Mouse (Mus musculus): ENCODE measurements around the gene Fibp. TPM values are rescaled to one million over a fixed set of nuclear protein-coding genes. Genes with fewer than 3 reads are reported as not detected.

The Fibp gene
- polyA plus RNA-seq (2012; rRNA removed): 180 and 186 TPM in 2 replicates

DNA sequence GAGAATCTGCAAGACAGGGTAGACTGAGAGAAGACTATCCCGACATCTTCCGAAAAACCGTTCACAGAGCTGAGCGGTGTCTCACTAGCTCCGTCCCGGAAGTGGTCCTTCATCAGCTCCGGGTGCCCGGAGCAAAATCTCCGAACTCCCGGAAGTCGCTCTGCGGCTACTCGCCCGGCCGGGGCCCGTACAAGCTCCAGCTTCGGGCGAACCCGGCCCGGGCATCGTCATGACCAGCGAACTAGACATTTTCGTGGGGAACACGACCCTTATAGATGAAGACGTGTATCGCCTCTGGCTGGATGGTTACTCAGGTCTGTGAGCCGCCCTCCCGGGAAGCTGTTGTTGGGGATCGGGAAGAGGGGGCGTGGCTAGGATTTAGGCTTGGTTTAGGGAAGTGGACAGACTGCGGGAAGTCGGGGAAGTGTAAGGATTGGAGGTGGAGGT lies at the start of gene Fibp:
TSS of gene Fibp (plus strand) at position 151 of the 447 bp plus-strand sequence.

DNA sequence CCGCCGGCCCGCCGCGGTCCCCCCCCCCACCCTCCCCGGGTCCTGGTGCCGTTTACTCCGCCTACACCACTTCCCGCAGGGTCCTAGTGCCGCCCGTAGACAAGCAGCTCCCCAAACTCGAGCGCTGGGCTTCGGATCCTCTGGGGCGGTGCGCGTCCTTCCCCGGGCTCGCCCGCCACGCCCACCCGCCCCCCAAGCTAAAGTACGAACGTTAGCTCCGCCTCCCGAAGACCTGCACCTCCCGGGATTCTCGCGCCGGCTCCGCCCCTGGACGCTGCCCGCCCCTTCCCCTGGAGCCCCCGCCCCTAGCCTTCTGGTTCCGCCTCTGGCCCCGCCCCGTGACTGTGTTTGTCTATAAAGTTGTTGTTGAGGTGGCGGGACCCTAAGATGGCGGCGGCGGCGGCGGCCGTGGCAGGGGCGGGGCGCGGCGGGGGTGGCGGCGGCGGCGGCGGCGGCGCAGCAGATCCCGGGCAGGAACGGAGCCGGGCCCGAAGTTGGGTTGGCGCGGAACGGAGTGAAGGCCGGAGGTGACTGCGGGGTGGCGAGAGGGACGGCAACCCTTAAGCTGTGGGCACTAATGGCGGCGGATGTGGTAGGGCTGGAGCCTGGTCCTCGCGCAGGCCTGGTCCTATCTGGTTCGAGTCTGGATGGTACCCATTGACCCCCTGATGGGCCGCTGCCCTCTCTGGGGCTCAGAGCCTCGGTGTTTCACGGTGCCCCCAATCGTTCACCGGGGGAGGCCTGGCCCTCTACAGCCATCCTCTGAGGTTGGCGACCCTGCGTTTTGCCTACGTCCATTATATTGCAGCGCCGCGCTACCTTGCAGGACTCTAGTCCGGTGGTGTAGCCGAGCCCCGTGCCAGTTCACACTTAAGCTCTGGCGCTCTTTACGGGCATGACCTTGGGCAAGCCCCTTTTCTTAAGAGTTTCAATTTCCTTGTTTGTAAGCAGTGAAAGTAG lies 35.4 kb upstream of the Fibp start, which contains the start of the genes Drap1 and AI837181:
TSS of gene Drap1 (minus strand) at position 198 of the 960 bp plus-strand sequence.
TSS of gene AI837181 (plus strand) at position 363 of the 960 bp plus-strand sequence.

GRCm38 (mm10) chr19:5447515-5448353 lies 12.7 kb upstream of the Fibp start, which contains the start of gene Fosl1:
Gene Fosl1 (plus strand): TSS chr19:5447547.

GRCm38 (mm10) chr19:5457746-5458442 lies 2.5 kb upstream of the Fibp start, which contains the start of gene Ccdc85b:
Gene Ccdc85b (minus strand): TSS chr19:5457894.

GRCm38 (mm10) chr19:5468374-5468773 lies 8.0 kb downstream of the Fibp start, which contains the start of gene Ctsw:
Gene Ctsw (minus strand): TSS chr19:5468507.

DNA sequence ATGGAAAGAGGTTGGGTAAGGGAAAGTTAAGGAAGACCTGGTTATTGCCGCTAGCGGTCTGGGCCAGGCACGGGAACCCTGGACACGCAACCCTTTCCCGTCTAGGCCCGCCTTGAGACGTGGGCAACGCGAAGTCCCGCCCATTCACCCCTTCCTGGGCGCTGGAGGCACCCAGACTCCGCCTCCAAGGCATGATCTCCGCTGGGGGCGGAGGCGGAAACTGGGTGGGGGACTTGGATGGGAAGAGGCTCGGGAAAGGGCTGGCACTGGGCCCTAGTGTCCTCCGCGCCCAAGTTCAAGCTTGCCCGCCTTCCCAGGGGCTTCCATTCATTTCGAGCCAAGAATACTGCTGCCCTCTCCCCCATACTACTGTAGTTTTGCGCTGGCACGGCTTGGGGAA lies 13.3 kb downstream of the Fibp start, which contains the start of gene Efemp2:
TSS of gene Efemp2 (plus strand) at position 235 of the 400 bp plus-strand sequence.

GRCm38 (mm10) chr19:5487768-5488550 lies 27.5 kb downstream of the Fibp start, which contains the start of gene Mus81:
Gene Mus81 (minus strand): TSS chr19:5488402.

GRCm38 (mm10) chr19:5490313-5490897 lies 30.0 kb downstream of the Fibp start, which contains the start of gene Cfl1:
Gene Cfl1 (plus strand): TSS chr19:5490455.

DNA sequence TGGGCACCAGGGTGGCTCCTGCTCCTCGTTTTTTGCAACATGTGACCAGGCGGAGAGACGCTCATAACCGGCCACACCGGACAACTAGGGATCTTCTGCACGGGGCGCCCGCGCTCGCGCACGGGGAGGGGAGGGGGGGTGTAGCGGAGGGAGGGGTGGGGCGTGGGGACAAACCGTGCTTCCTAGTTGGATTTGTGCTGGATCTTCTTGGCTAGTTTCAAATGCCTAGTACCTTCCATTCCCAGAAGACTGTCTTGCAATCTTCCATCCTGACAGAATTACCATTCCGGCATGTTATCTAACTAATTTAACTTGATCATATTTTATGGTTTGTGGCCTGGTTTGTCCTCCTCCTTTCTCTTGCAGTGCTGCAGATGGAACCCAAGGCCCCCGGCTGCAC lies 43.3 kb downstream of the Fibp start, which contains the start of gene 1700020D05Rik:
TSS of gene 1700020D05Rik (minus strand) at position 101 of the 400 bp plus-strand sequence.

DNA sequence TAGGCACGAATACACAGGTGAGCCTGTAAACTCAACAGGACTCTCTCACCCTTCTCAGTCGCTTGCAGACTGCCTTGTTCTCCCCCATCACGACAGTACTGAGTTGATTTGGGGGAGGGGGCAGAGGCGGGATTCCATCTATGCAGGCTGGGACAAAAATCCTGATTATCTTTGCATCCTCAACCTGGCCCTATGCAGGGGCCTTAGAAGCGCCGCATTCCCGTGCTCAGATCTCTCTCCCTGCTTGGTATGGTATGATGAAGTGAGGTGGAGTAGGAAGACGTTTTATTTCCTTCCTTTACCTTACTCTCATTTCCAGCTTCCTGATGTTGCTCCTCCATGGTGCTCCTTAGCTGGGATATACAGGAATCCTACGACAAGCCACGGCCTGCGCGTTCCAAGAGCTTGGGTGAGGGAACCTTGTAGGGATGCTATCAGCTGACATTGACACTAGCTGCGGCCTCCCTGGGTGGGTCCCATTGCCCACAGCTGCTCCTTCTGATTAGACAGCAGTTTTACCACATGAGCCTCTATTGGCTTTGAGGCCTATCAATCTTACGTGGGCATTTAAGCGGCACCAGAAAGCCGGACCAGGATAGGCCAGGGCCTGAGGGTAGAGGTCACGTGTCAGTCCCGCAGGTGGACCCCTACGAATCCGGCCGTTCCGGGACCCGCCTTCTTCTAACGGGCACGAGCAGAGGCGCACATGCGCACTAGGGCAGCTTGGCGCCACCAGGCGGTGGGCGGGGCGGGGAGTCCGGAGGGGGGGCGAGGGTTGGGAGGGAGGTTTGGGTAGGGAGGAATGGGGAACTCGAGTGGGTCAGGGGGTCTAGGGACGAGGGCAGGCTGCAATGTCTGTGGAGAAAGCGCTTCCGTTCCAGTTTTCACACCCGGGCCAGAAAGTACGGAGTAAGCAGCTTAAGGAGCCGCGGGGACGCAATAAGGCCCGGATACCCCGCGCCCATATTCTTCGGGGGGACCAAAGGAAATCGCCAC lies 49.9 kb downstream of the Fibp start, which contains the start of gene Snx32:
TSS of gene Snx32 (minus strand) at position 508 of the 996 bp plus-strand sequence.

Other genes with a start within 250 kb of the Fibp start
- 50.6 and 57.1 TPM in 2 replicates for gene Pacs1, start 187.5 kb upstream of the Fibp start, polyA plus RNA-seq (2012; rRNA removed)
- gene Sf3b2, start 165.2 kb upstream of the Fibp start, polyA plus RNA-seq (2012; rRNA removed): 142 and 151 TPM in 2 replicates
- 38.8 and 47.3 TPM in 2 replicates for gene Gal3st3, start 162.3 kb upstream of the Fibp start, polyA plus RNA-seq (2012; rRNA removed)
- not detected in 2 replicates for gene Catsper1, start 124.9 kb upstream of the Fibp start, polyA plus RNA-seq (2012; rRNA removed)
- 4.0 and 5.6 TPM in 2 replicates for gene Cst6, start 111.0 kb upstream of the Fibp start, polyA plus RNA-seq (2012; rRNA removed)
- 28.7 and 30.5 TPM in 2 replicates for gene Eif1ad, start 93.9 kb upstream of the Fibp start, polyA plus RNA-seq (2012; rRNA removed)
- 233 and 237 TPM in 2 replicates for gene Banf1, start 93.4 kb upstream of the Fibp start, polyA plus RNA-seq (2012; rRNA removed)
- 49.1 and 51.8 TPM in 2 replicates for gene Sart1, start 71.9 kb upstream of the Fibp start, polyA plus RNA-seq (2012; rRNA removed)
- gene Tsga10ip, start 58.1 kb upstream of the Fibp start, polyA plus RNA-seq (2012; rRNA removed): not detected in 2 replicates
- gene Drap1, start 35.6 kb upstream of the Fibp start, polyA plus RNA-seq (2012; rRNA removed): 280 and 282 TPM in 2 replicates
- 73.3 and 80.7 TPM in 2 replicates for gene AI837181, start 35.5 kb upstream of the Fibp start, polyA plus RNA-seq (2012; rRNA removed)
- gene Fosl1, start 13.1 kb upstream of the Fibp start, polyA plus RNA-seq (2012; rRNA removed): 0.04 and 0.43 TPM in 2 replicates
- gene Ccdc85b, start 2.7 kb upstream of the Fibp start, polyA plus RNA-seq (2012; rRNA removed): 13.9 and 14.0 TPM in 2 replicates
- gene Ctsw, start 7.9 kb downstream of the Fibp start, polyA plus RNA-seq (2012; rRNA removed): 1.4 and 2.1 TPM in 2 replicates
- gene Efemp2, start 13.3 kb downstream of the Fibp start, polyA plus RNA-seq (2012; rRNA removed): 44.4 and 44.9 TPM in 2 replicates
- gene Mus81, start 27.8 kb downstream of the Fibp start, polyA plus RNA-seq (2012; rRNA removed): 58.1 and 60.9 TPM in 2 replicates
- 1,742 and 1,884 TPM in 2 replicates for gene Cfl1, start 29.8 kb downstream of the Fibp start, polyA plus RNA-seq (2012; rRNA removed)
- 3.7 and 4.2 TPM in 2 replicates for gene 1700020D05Rik, start 43.2 kb downstream of the Fibp start, polyA plus RNA-seq (2012; rRNA removed)
- gene Snx32, start 49.9 kb downstream of the Fibp start, polyA plus RNA-seq (2012; rRNA removed): 123 and 125 TPM in 2 replicates
- gene Ovol1, start 100.0 kb downstream of the Fibp start, polyA plus RNA-seq (2012; rRNA removed): 0.08 and 0.28 TPM in 2 replicates
- 2.4 and 3.0 TPM in 2 replicates for gene Ap5b1, start 107.4 kb downstream of the Fibp start, polyA plus RNA-seq (2012; rRNA removed)
- gene Rnaseh2c, start 141.3 kb downstream of the Fibp start, polyA plus RNA-seq (2012; rRNA removed): 56.0 and 58.7 TPM in 2 replicates
- gene Kat5, start 149.6 kb downstream of the Fibp start, polyA plus RNA-seq (2012; rRNA removed): 152 and 153 TPM in 2 replicates
- gene Rela, start 176.9 kb downstream of the Fibp start, polyA plus RNA-seq (2012; rRNA removed): 31.6 and 36.0 TPM in 2 replicates
- gene Sipa1, start 203.1 kb downstream of the Fibp start, polyA plus RNA-seq (2012; rRNA removed): 26.9 and 30.9 TPM in 2 replicates
- gene Map3k11, start 228.1 kb downstream of the Fibp start, polyA plus RNA-seq (2012; rRNA removed): 14.0 and 14.2 TPM in 2 replicates
- gene Pcnx3, start 228.3 kb downstream of the Fibp start, polyA plus RNA-seq (2012; rRNA removed): 65.0 and 76.6 TPM in 2 replicates
- 0.09 TPM in 1 of 2 replicates, not detected in the other for gene Kcnk7, start 243.8 kb downstream of the Fibp start, polyA plus RNA-seq (2012; rRNA removed)